19 mouse cellular contexts compared by ENCODE assay signal in genomic region chr5:21851679-21852340, GRCm38 (mm10). TPM values are rescaled to one million over a fixed set of nuclear protein-coding genes. Genes with fewer than 3 reads are reported as not detected.
DNase-seq lines count a peak whose midpoint lies in the region; ATAC-seq lines count a peak whose summit lies in the region.
"Had no signal": no experiment of that assay in that cellular context is flagged by ENCODE, and none has a peak within 500 bp of the region (broad histone marks: within the 10 kb centered on the region; RNA-seq: fewer than 3 reads in every experiment).

No protein-coding gene starts in this region.

- DNase-seq in embryonic facial prominence, embryonic 11.5 days (ENCODE audit: low spot score), result peak; percentile 8
- no peak for DNase-seq in embryonic facial prominence, embryonic 10.5 days (ENCODE audit: low spot score)
- DNase-seq in layer of hippocampus, adult 9-10 months (ENCODE audit: low spot score), result peak; percentile 9
- DNase-seq in layer of hippocampus, adult 11-12 months (ENCODE audit: low spot score), result no peak
- DNase-seq in brain, adult 2 months (ENCODE audit: low read depth, low spot score), result peak; percentile 61
- DNase-seq in thymus, postnatal 10 days (ENCODE audit: low spot score in 2 of 2), result no peak
- DNase-seq in cerebellum, adult 11-12 months, result no peak
- DNase-seq: cerebellum, postnatal 10 days; gastrocnemius, postnatal 25 days; kidney, adult 9 months; thymus, postnatal 4 days had no signal

- H3K4me1 ChIP-seq in embryonic facial prominence, embryonic 11.5 days (ENCODE audit: control insufficient read depth, insufficient read depth, low read length), result no peaks in the 10 kb centered on the region
- no peaks in the 10 kb centered on the region for H3K4me1 ChIP-seq in embryonic facial prominence, embryonic 10.5 days
- no peaks in the 10 kb centered on the region for H3K4me1 ChIP-seq in midbrain, embryonic 15.5 days
- H3K4me1 ChIP-seq: embryonic facial prominence, embryonic 12.5 days; forebrain, embryonic 12.5 days; heart, embryonic 13.5 days; hindbrain, embryonic 15.5 days; limb, embryonic 12.5 days; liver, embryonic 15.5 days had no signal

- no peak overlapping the region for H3K27ac ChIP-seq in embryonic facial prominence, embryonic 11.5 days (replicated peaks; ENCODE audit: low read depth, low read length)
- H3K27ac ChIP-seq in embryonic facial prominence, embryonic 10.5 days (replicated peaks), result no peak overlapping the region
- no peak overlapping the region for H3K27ac ChIP-seq in midbrain, embryonic 15.5 days
- H3K27ac ChIP-seq: embryonic facial prominence, embryonic 12.5 days; forebrain, embryonic 12.5 days; heart, embryonic 13.5 days; hindbrain, embryonic 15.5 days; limb, embryonic 12.5 days; liver, embryonic 15.5 days had no signal

- no peaks in the 10 kb centered on the region for H3K36me3 ChIP-seq in embryonic facial prominence, embryonic 11.5 days (replicated peaks; ENCODE audit: control insufficient read depth, insufficient read depth, low read depth, low read length)
- H3K36me3 ChIP-seq in embryonic facial prominence, embryonic 10.5 days (replicated peaks), result no peaks in the 10 kb centered on the region
- no peaks in the 10 kb centered on the region for H3K36me3 ChIP-seq in midbrain, embryonic 15.5 days (replicated peaks)
- H3K36me3 ChIP-seq: embryonic facial prominence, embryonic 12.5 days; forebrain, embryonic 12.5 days; heart, embryonic 13.5 days; hindbrain, embryonic 15.5 days; limb, embryonic 12.5 days; liver, embryonic 15.5 days had no signal

- 52% methylated on average over 10 of the region's 10 CpGs for WGBS in embryonic facial prominence, embryonic 11.5 days
- 54% methylated on average over 10 of the region's 10 CpGs for whole genome bisulfite sequencing in embryonic facial prominence, embryonic 10.5 days
- WGBS in midbrain, embryonic 15.5 days, result 45% methylated on average over 10 of the region's 10 CpGs

- no peak for ATAC-seq in embryonic facial prominence, embryonic 11.5 days (replicated peaks; ENCODE audit: insufficient number of reproducible peaks, low FRiP score, low TSS enrichment, low read depth)
- 0 out of 2 replicates have a peak, but pooled peaks have one; percentile 54 for ATAC-seq in midbrain, embryonic 15.5 days (replicated peaks)

- H3K4me2 ChIP-seq in embryonic facial prominence, embryonic 11.5 days (ENCODE audit: low read depth, low read length), result no peak overlapping the region
- H3K4me2 ChIP-seq in midbrain, embryonic 15.5 days, result no peak overlapping the region
- H3K4me2 ChIP-seq: embryonic facial prominence, embryonic 12.5 days; forebrain, embryonic 12.5 days; heart, embryonic 13.5 days; hindbrain, embryonic 15.5 days; limb, embryonic 12.5 days; liver, embryonic 15.5 days had no signal

- no peaks in the 10 kb centered on the region for H3K27me3 ChIP-seq in embryonic facial prominence, embryonic 11.5 days (ENCODE audit: control insufficient read depth, insufficient read depth, low read length)
- H3K27me3 ChIP-seq in embryonic facial prominence, embryonic 10.5 days (replicated peaks; ENCODE audit: low read depth, poor library complexity, severe bottlenecking), result no peaks in the 10 kb centered on the region
- H3K27me3 ChIP-seq in midbrain, embryonic 15.5 days (replicated peaks), result no peaks in the 10 kb centered on the region
- H3K27me3 ChIP-seq: embryonic facial prominence, embryonic 12.5 days; forebrain, embryonic 12.5 days; heart, embryonic 13.5 days; hindbrain, embryonic 15.5 days; limb, embryonic 12.5 days; liver, embryonic 15.5 days had no signal

- H3K9ac ChIP-seq in embryonic facial prominence, embryonic 11.5 days (replicated peaks; ENCODE audit: low read length), result no peak overlapping the region
- H3K9ac ChIP-seq in midbrain, embryonic 15.5 days, result no peak overlapping the region
- H3K9ac ChIP-seq: embryonic facial prominence, embryonic 12.5 days; forebrain, embryonic 12.5 days; heart, embryonic 13.5 days; hindbrain, embryonic 15.5 days; limb, embryonic 12.5 days; liver, embryonic 15.5 days had no signal

- no peaks in the 10 kb centered on the region for H3K9me3 ChIP-seq in embryonic facial prominence, embryonic 11.5 days (replicated peaks; ENCODE audit: control insufficient read depth, low read length)
- H3K9me3 ChIP-seq in embryonic facial prominence, embryonic 10.5 days, result no peaks in the 10 kb centered on the region
- no peaks in the 10 kb centered on the region for H3K9me3 ChIP-seq in midbrain, embryonic 15.5 days
- H3K9me3 ChIP-seq: embryonic facial prominence, embryonic 12.5 days; forebrain, embryonic 12.5 days; heart, embryonic 13.5 days; hindbrain, embryonic 15.5 days; limb, embryonic 12.5 days; liver, embryonic 15.5 days had no signal

- no peak overlapping the region for H3K4me3 ChIP-seq in embryonic facial prominence, embryonic 11.5 days (ENCODE audit: low read depth, low read length)
- no peak overlapping the region for H3K4me3 ChIP-seq in embryonic facial prominence, embryonic 10.5 days
- no peak overlapping the region for H3K4me3 ChIP-seq in midbrain, embryonic 15.5 days
- H3K4me3 ChIP-seq: embryonic facial prominence, embryonic 12.5 days; forebrain, embryonic 12.5 days; heart, embryonic 13.5 days; hindbrain, embryonic 15.5 days; limb, embryonic 12.5 days; liver, embryonic 15.5 days; myocyte had no signal

RNA-seq across cellular contexts. Expression of gene Slc26a5, which starts 13.6 kb away (rescaled TPM):
- 0.20 TPM in 1 of 2 replicates, not detected in the other for polyA plus RNA-seq in embryonic facial prominence, embryonic 11.5 days (2014; fragmentation: Nextera tagmentation; extraction: Ambion mirVana)
- 0.07 and 0.09 TPM in 2 replicates for polyA plus RNA-seq in embryonic facial prominence, embryonic 10.5 days (2016; fragmentation: Nextera tagmentation; extraction: Ambion mirVana)
- 0.17 and 0.31 TPM in 2 replicates for polyA plus RNA-seq in midbrain, embryonic 15.5 days (2015; fragmentation: Nextera tagmentation; extraction: Ambion mirVana)
- polyA plus RNA-seq: heart, embryonic 13.5 days; liver, embryonic 15.5 days; myocyte had no signal

Comparison
In these comparisons a context has a peak if more than half of its experiments do, and no peak if none do; other contexts are left out.
1. DNase-seq: peak in embryonic facial prominence, embryonic 11.5 days (single experiment), layer of hippocampus, adult 9-10 months (single experiment) and brain, adult 2 months (single experiment); none in embryonic facial prominence, embryonic 10.5 days (single experiment), layer of hippocampus, adult 11-12 months (single experiment), thymus, postnatal 10 days (0 of 2) and cerebellum, adult 11-12 months (single experiment).